Mouse (Mus musculus): Measurements from ENCODE around the gene Farp1.
A peak's percentile ranks its signal among the peaks of the same experiment; 100 is the strongest.

Gene Farp1

GRCm38 (mm10) chr14:121148088-121148785 is 113.2 kb downstream of the Farp1 start:
- peak; percentile 56 for DNase-seq

GRCm38 (mm10) chr14:121149984-121150383 is 115.0 kb downstream of the Farp1 start:
- DNase-seq, result no peak

DNA sequence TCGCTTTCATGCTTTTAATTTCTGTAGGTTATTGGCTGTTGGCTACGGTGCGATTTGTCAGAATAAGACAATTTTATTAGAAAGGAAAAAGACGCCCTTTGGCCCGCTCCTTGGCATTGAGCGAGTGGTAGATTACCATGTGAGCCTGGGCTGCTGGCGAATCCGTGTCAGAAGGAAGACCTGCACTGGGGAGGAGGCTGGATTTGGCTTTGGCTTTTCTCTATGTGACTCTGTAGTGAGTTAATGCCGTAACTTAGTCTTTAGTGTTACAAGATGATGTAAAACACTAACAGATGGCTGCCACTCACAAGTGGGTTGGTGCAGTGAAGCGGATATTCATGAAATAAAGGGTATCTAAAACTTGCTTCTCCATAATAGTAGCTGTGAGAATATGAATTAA is 116.8 kb downstream of the Farp1 start:
- DNase-seq, result no peak

DNA sequence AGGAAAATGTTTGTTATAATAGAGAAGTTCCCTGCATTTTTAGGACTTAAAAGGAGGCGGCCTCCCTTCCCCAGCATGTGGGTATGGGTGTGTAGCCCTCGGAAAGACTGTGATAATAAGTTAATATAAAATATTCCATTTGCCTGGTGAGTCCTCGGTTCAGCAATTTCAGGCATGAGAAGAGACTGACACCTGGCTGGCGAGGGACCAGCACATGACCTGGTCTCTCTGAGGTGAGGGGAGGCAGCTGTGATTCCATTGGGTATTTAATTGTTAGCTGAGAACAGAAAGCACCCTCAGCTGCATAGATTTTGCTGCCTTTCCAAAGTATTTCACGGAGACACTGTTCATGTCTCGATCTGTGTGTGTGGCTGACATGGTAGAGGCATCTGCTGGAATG is 117.8 kb downstream of the Farp1 start:
- DNase-seq, result peak; percentile 70

DNA sequence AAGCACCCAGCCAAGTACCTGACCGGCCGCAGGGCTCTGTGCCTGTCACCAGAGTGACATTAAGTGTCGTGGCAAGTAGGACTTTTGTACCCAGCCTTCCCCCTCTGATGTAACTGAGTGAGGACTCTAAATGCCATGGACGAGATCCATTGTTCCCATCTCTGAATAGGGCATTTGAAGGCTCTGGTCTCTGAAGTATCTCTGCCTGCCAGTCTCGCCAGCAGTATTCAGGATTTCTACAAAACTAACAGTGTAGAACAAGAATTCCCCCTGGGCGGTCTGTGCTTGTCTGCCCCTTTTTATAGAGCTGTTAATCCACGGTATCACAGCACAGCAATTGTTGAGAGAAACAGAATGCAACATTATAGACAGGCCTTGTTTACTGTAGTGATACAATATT is 118.3 kb downstream of the Farp1 start:
- DNase-seq, result no peak

GRCm38 (mm10) chr14:121155173-121155572 is 120.2 kb downstream of the Farp1 start:
- no peak for DNase-seq

GRCm38 (mm10) chr14:121158616-121159015 is 123.6 kb downstream of the Farp1 start:
- no peak for DNase-seq

GRCm38 (mm10) chr14:121162822-121163221 is 127.8 kb downstream of the Farp1 start:
- no peak for DNase-seq

DNA sequence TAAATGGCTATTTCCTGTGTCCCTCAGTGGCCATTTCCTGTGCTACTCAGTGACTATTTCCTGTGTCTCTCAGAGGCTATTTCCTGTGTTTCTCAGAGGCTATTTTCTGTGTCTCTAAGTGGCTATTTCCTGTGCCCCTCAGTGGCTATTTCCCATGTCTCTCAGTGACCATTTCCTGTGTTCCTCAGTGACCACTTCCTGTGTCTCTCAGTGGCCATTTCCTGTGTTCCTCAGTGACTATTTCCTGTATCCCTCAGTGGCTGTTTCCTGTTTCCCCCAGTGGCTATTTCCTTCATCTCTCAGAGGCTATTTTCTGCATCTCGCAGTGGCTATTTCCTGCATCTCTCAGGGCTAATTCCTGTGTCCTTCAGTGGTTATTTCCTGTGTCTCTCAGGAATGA is 129.9 kb downstream of the Farp1 start:
- DNase-seq, result no peak

DNA sequence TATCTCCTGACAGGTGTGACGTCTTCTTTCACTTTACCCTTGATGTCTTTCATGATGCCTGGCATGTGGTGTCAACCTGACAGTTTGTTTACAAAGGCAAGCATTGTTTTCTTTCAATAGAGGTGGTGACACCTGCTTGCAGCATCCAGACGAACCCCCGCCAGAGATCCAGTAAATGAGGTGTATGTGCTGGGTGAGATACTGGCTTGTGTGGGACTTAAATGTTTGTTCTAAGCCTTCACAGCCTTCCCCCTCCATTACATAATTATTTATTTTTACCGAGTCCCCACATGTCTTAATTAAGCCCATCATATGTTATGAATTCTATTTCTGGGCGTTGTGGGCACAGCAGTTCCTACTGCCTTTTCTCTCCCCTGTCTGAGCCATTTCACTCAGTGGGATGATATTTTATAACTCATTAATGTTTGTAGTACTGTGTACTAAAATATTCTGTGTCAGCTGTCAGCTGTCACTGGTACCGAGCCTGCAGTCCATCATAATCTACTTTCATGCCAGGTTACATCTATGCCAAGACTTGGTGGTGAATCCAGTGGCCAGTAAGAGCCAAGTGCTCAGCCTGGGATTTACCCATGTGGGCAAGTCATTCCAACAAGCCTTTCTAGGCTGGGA is 130.5 kb downstream of the Farp1 start:
- DNase-seq, result no peak

DNA sequence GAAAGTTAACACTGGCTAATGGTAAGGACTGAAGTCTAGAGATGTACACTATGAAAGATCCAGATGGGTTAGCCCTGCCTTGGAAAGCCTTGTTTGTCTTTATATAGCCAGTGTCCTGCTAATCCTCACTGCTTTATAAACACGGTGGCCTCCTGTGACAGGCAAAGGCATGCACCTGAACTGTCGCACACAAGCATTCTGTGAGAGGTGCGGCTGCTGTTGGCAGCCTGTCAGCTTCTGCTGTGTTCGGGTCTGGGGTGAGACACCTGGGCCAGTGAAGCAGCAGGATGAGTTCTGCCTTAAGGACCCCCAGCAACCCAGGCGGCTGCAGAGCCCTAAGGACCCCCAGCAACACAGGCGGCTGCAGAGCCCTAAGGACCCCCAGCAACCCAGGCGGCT is 131.0 kb downstream of the Farp1 start:
- DNase-seq, result no peak

GRCm38 (mm10) chr14:121168716-121169115 is 133.7 kb downstream of the Farp1 start:
- DNase-seq, result no peak

DNA sequence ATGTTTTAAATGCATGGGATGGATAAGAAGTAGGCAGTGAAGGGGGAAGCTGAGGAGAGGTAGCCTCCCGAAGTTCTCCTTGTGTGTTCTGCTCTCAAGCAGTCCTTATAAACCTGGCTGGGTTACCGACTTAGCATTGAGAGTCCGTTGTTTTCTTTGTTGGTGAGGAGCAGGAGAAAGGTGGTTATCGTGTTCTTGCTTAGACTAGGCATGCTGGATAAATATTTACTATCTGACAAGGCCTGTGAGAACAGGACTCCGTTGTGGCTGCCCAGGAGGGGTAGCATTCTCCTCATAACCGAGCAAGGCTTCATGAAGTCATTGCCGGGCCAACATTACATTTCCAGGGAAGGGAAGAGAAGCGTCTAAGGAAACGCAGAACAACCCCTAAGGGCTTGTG is 135.3 kb downstream of the Farp1 start:
- no peak for DNase-seq

- DNase-seq, result no peak
Observed at GRCm38 (mm10) chr14:121172065-121173036, 137.4 kb downstream of the Farp1 start.

- no peak for DNase-seq
Observed at GRCm38 (mm10) chr14:121175385-121175784, 140.4 kb downstream of the Farp1 start.

- no peak for DNase-seq
Observed at GRCm38 (mm10) chr14:121175861-121176260, 140.9 kb downstream of the Farp1 start.

DNA sequence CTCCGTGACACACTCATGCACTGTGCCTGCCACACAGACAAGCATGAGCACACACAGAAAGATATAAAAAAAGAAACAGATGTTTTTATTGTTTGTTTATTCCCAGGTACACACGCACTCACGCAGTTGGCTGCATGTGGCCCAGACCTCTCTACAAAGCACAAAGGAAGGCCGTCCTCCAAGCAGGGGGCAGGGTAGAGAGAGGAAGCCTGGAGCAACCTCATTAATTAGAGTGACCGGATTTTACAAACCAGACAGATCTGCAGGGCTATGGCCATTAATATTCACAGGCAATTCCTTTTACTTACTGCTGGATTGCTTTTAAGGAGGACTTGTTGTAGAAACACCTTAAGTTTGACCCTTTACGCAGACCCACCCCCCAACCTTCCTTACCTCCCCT is 142.9 kb downstream of the Farp1 start:
- no peak for DNase-seq

DNA sequence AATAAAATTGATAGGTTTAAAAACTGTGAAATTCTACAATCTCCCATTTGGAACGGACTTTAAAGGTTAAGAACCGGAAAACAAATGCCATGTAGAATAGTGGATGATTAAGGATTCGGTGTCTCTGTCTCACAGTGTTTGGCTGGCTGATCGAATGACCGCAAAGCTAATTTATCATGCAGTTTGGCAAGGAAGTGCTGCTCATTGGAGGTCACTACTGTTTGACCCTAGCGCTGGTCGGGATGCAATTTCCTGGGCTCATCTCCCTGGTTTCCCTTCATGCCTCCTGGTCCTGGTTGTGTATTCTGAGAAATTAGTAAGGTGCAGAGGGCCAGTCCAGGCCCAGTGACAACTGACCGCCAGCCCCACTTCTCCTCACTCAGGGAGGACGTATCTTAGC is 145.6 kb downstream of the Farp1 start:
- DNase-seq, result no peak

GRCm38 (mm10) chr14:121181798-121182197 is 146.8 kb downstream of the Farp1 start:
- DNase-seq, result no peak

- no peak for DNase-seq
Observed at GRCm38 (mm10) chr14:121182967-121183366, 148.0 kb downstream of the Farp1 start.

DNA sequence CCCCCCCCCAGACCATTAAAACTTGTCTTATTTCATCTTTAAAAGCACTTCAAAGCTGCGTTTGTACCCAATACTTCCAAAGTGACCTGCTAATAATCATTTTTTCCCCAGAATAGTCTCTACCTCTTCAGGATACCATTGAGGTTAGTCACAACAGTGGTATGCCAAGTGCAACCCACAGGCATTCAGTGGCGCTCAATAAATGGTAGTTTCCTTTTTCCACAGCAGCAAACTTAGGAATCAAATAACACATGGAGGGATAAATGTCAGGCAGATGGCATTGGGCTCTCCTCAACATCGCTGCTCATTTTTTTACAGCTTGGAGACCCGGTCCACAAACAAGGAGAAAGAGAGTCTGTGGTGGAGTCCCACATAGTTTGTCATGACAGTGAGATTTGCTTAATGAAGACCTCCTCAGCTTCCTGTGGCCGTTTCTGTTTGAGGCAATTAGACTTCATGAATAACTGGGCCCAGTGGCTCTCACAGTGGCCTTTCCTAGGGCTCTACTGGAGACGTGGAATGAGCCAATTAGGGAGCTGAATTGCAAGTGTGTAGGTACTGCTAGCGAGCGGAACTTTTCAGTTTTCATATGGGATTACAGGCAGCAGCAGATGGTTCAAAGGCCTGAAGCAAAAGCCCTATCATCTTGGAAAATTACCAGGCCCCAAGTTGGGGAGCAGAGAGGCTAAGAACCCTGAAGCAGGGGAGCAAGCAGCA is 148.6 kb downstream of the Farp1 start:
- DNase-seq, result no peak

DNA sequence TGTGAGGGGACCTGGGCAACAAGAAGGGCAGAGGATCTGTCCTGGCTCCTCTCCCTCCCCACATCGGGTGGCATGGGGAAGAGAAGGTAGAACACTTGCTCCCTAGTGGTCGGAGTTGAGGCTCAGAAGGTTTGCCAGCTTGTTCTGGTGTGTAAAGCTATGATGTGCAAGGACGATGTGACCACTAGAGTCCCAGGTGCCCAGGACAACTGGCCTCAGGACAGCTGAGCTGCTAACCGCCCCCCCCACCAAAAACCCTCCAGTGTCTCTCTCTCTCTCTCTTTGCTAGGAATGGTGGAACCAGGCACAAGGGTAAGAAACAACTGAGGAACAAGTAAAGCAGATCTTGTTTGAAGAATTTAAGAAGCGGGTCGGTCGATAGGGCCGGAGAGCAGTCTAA is 149.4 kb downstream of the Farp1 start:
- no peak for DNase-seq

DNA sequence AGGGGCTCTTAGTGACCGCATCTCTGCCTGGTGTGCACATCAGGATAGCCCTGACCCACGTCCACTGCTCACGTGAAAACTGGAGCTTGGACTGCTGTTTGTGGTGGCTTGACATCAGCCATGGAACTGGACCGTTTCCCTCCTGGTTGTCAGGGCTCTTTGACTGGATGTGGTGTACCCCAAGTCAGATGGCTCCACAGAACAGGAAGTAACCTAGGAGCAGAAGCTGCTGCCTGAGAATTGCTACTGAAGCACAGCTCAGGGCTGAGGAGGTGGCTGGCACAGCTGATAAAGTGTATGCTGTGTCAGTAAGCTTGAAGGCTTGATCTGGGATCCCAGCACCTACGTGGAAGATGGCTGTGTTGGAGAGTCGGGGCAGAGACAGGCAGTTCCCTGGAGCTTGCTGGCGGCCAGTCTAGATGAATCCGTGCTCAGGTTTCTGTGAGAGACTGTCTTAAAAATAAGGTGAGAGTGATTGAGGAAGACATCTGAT is 151.4 kb downstream of the Farp1 start:
- no peak for DNase-seq

Measured in kidney, adult 11 months (tissue).